Mouse (Mus musculus): Measurements from ENCODE around the gene Itgb1bp1.

GRCm38 (mm10) chr12:21233727-21234126, 52.4 kb downstream of the Itgb1bp1 start:
- TF ChIP-seq CTCF (conservative IDR thresholded peaks at IDR 0.05; ENCODE audit: insufficient read depth, insufficient read length, low read depth, low read length): no peak
- no peak for TF ChIP-seq POLR2A (IDR thresholded peaks at IDR 0.05; ENCODE audit: low read depth, low read length)
